Mouse (Mus musculus) ES-Bruce4 (cell line): ENCODE measurements around the gene Diexf.

Experiments used
- CTCF ChIP-seq: IDR thresholded peaks from one replicate; pipeline ENCODE4 v1.8.1; 2011; ENCODE audit warnings: low read depth, low read length
- POLR2A ChIP-seq: IDR thresholded peaks from one replicate; pipeline ENCODE4 v1.8.1; 2011; ENCODE audit warnings: low read length; ENCODE audit not compliant: insufficient read depth

GRCm38 (mm10) chr1:193138669-193139068 lies 8.6 kb upstream of the Diexf start:
- TF ChIP-seq CTCF (no peak), POLR2A (no peak)
